Mouse (Mus musculus) large intestine, adult 2 months (tissue): ENCODE data around the gene Tm4sf19. TPM values are rescaled to one million over a fixed set of nuclear protein-coding genes. Genes with fewer than 3 reads are reported as not detected.
"Not testable (repeated sequence)": the region's sequence is repeated elsewhere in the genome, so short reads cannot be mapped to it uniquely, and the experiment has no call there.

Source experiments
- DNase-seq: peaks from one replicate; pipeline ENCODE4 v3.0.0-alpha.2; 2012; ENCODE audit warnings: low read depth, low spot score
- WGBS: fragments of 180-500 bp; shearing (Covaris S2); methylation state at CpG from one replicate; pipeline ENCODE4 v1.1.7; 2018; 5-methylcytosine and 5-hydroxymethylcytosine counted together
- polyA plus RNA-seq: library from polyadenylated mRNA; depleted of rRNA; stranded (reverse); fragments of >200 nt; gene quantifications from 2 replicates; pipeline ENCODE4 v1.2.3, GENCODE M21; 2012

The Tm4sf19 gene
- polyA plus RNA-seq, 1 experiment, result 0.45 TPM

GRCm38 (mm10) chr16:32419517-32420483 is 19.5 kb downstream of the Tm4sf19 start, which contains the start of gene Tctex1d2:
TSS of gene Tctex1d2 (plus strand) at chr16:32419702.
- 1% methylated on average over 45 of the region's 45 CpGs for WGBS

GRCm38 (mm10) chr16:32427506-32427905 is 27.2 kb downstream of the Tm4sf19 start:
- no peak for DNase-seq
- 75% methylated on average over 3 of the region's 3 CpGs for WGBS

More at GRCm38 (mm10) chr16:32419517-32420483, 19.5 kb downstream of the Tm4sf19 start, which contains the start of gene Tctex1d2:
- peak; percentile 65 for DNase-seq

- WGBS, result under 1% methylated on average over 54 of the region's 54 CpGs
- peak; percentile 73 for DNase-seq
Observed at GRCm38 (mm10) chr16:32430474-32431046, 30.3 kb downstream of the Tm4sf19 start, which contains the start of gene Pcyt1a. TSS of gene Pcyt1a (plus strand) at chr16:32430921.

- WGBS, result under 1% methylated on average over 28 of the region's 28 CpGs
- no peak for DNase-seq
Observed at GRCm38 (mm10) chr16:32431047-32431591, 30.8 kb downstream of the Tm4sf19 start.

GRCm38 (mm10) chr16:32431926-32432325 is 31.6 kb downstream of the Tm4sf19 start:
- no peak for DNase-seq
- WGBS, result 88% methylated on average over 1 of the region's 1 CpGs

- 83% methylated on average over 2 of the region's 2 CpGs for WGBS
- DNase-seq, result no peak
Observed at GRCm38 (mm10) chr16:32433138-32433537, 32.8 kb downstream of the Tm4sf19 start.

- WGBS, result 49% methylated on average over 6 of the region's 6 CpGs
- DNase-seq, result no peak
Observed at GRCm38 (mm10) chr16:32434066-32434465, 33.8 kb downstream of the Tm4sf19 start.

- DNase-seq, result no peak
Observed at GRCm38 (mm10) chr16:32434691-32435090, 34.4 kb downstream of the Tm4sf19 start.

- DNase-seq, result no peak
- WGBS, result 79% methylated on average over 1 of the region's 1 CpGs
Observed at GRCm38 (mm10) chr16:32436657-32437056, 36.4 kb downstream of the Tm4sf19 start.

- 100% methylated on average over 1 of the region's 1 CpGs for WGBS
- no peak for DNase-seq
Observed at GRCm38 (mm10) chr16:32437266-32437665, 37.0 kb downstream of the Tm4sf19 start.

GRCm38 (mm10) chr16:32441432-32441831 is 41.1 kb downstream of the Tm4sf19 start:
- no peak for DNase-seq

GRCm38 (mm10) chr16:32444615-32445014 is 44.3 kb downstream of the Tm4sf19 start:
- 84% methylated on average over 3 of the region's 3 CpGs for WGBS
- not testable (repeated sequence) for DNase-seq

More at GRCm38 (mm10) chr16:32441432-32441831, 41.1 kb downstream of the Tm4sf19 start:
- WGBS, result 85% methylated on average over 3 of the region's 3 CpGs

GRCm38 (mm10) chr16:32445558-32445957 is 45.3 kb downstream of the Tm4sf19 start:
- no peak for DNase-seq
- WGBS, result 97% methylated on average over 1 of the region's 1 CpGs

- WGBS, result 70% methylated on average over 2 of the region's 2 CpGs
- DNase-seq, result no peak
Observed at GRCm38 (mm10) chr16:32446563-32447138, 46.3 kb downstream of the Tm4sf19 start.

GRCm38 (mm10) chr16:32449665-32450064 is 49.4 kb downstream of the Tm4sf19 start:
- DNase-seq, result no peak
- 46% methylated on average over 3 of the region's 3 CpGs for WGBS

GRCm38 (mm10) chr16:32450133-32450532 is 49.8 kb downstream of the Tm4sf19 start:
- no peak for DNase-seq
- 91% methylated on average over 2 of the region's 2 CpGs for WGBS

- no peak for DNase-seq
- WGBS, result 93% methylated on average over 8 of the region's 8 CpGs
Observed at GRCm38 (mm10) chr16:32453102-32453501, 52.8 kb downstream of the Tm4sf19 start.

GRCm38 (mm10) chr16:32454646-32455045 is 54.3 kb downstream of the Tm4sf19 start:
- 94% methylated on average over 5 of the region's 5 CpGs for WGBS
- no peak for DNase-seq

GRCm38 (mm10) chr16:32456086-32456485 is 55.8 kb downstream of the Tm4sf19 start:
- DNase-seq, result no peak

GRCm38 (mm10) chr16:32456761-32457160 is 56.5 kb downstream of the Tm4sf19 start:
- WGBS, result 49% methylated on average over 1 of the region's 1 CpGs
- DNase-seq, result no peak
